Mouse (Mus musculus) embryonic stem cell, embryonic (primary cell): ENCODE results near the gene Fpr3.

Experiments used
- CTCF ChIA-PET, 4 experiments: fragments of 300-600 bp in 2 of 4; fragments of 350-600 bp in 2 of 4; sonication (Branson Sonifier 250); formaldehyde crosslinking; loops; one replicate each; lab custom pipeline; 2022; ENCODE audit warnings: inconsistent platforms in 2 of 4; lab: Charles Lee
- POLR2A ChIA-PET, 4 experiments: fragments of 300-600 bp in 2 of 4; fragments of 350-600 bp in 2 of 4; sonication (Branson Sonifier 250); formaldehyde crosslinking; loops; one replicate each; lab custom pipeline; 2022; ENCODE audit warnings: antibody characterized with exemption in 4 of 4, inconsistent platforms in 1 of 4; lab: Charles Lee

Fpr3 gene

DNA sequence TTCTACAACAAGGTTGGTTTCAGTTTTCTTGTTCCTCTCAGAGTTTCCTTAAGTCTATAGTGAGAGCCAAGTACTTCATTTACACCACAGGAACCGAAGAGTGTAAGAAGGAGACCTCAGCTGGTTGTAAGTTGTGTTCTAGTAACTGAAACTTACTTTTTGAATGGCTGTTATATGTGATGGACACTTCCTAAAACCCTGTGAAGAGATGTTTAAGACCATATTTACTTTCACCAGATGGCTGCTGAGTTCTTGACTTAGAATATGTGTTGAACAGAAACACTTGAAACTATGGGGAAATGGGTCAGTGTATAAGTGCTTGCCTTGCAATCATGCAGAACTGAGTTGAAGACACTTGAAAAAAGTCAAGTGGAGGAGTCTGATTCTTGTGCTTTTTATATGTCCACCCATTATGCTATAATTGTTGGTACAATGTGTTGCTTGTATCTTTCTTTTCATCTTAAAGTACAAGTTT lies at the start of gene Fpr3, which contains the start of gene Fpr2:
Fpr3 (plus strand) TSS at position 79 of the 475 bp plus-strand sequence.
Fpr2 (plus strand) TSS at position 51 of the 475 bp plus-strand sequence.
- CTCF ChIA-PET: no interaction called here

GRCm38 (mm10) chr17:17837919-17838701 lies 49.5 kb upstream of the Fpr3 start:
- POLR2A ChIA-PET: interaction anchor here (0.6 to 3.3 kb wide), 31 partner anchors 8 to 464 kb away, joined by 3 to 62 read pairs (median 5); partner anchors contain the start of genes Spaca6 (in 4 of the 4), Lnpep (in 3 of the 4) and Riok2 (in 1 of the 4)
- CTCF ChIA-PET: interaction anchor here (0.5 to 2.7 kb wide), 27 partner anchors 8 to 534 kb away, joined by 3 to 56 read pairs (median 4); partner anchors contain the start of gene Spaca6 (in 3 of the 4)

More for the DNA sequence above, at the start of gene Fpr3, which contains the start of gene Fpr2:
- POLR2A ChIA-PET: no interaction called here

DNA sequence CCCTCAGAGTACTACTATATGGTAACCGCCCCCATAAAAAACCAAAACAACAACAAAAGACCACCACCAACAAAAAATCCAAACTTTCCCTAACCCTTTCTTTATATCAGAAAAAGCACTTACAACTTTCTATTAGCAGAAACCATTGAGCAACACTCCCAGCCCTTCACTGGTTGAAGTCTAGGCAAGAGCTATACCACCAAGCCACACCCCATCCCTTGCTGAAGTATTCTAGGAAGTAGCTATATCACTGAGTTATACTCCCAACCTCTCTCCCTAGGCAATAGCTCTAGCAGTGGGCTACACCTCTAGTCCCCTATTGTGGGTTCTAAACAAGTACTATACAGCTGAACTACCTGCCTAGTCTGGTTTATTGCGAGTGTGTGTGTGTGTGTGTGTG lies 48.4 kb upstream of the Fpr3 start:
- POLR2A ChIA-PET: interaction anchor here in 3 of 4 experiments (0.9 to 3.3 kb wide), 9 partner anchors 9 to 236 kb away, joined by 3 to 62 read pairs (median 9); partner anchors contain the start of genes Spaca6 (in 3 of the 3) and Lnpep (in 1 of the 3)
- CTCF ChIA-PET: interaction anchor here in 2 of 4 experiments (0.5 to 2.7 kb wide), 2 partner anchors 13 to 73 kb away, joined by 4 to 13 read pairs; no protein-coding TSS in a partner anchor

DNA sequence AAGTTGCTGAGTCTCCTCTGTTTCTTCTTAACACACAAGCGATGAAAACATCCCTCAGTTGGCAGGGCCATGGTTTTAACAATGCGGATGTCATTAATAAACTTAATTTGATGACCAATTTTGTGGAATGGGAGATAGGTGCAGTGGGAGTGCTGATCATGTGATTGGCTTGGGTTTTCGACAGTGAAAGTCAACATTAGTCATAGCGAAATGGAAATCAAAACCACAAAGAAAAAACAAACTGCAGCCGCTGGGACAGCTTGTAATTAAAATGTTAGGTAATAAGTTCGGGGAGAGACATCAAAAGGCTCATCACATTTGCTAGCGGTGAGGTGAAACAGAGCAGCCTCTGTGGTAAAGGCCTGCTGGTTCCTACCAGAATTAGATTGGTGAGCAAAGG lies 46.9 kb upstream of the Fpr3 start:
- ChIA-PET POLR2A (no interaction called here), CTCF (no interaction called here)

GRCm38 (mm10) chr17:17843534-17844261 lies 44.0 kb upstream of the Fpr3 start:
- POLR2A ChIA-PET: interaction anchor here in 1 of 4 experiments (1.1 kb wide), 1 partner anchor 12 kb away, joined by 3 read pairs; no protein-coding TSS in a partner anchor
- CTCF ChIA-PET: no interaction called here

DNA sequence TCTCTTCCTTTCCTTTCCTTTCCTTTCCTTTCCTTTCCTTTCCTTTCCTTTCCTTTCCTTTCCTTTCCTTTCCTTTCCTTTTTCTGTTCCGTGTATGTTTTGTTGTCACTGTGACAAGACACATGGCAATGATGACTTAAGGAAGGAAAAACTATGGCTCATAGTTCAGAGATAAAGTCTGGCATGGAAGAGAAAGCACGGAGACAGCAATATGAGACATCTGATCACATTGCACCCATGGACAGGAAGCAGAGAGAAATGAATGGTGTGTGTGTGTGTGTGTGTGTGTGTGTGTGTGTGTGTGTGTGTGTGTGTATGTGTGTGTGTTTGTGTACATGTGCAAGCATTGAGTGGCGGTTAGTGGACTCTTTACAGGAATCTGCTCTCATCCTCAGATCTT lies 43.0 kb upstream of the Fpr3 start:
- POLR2A ChIA-PET: interaction anchor here in 2 of 4 experiments (0.5 to 2.5 kb wide), 2 partner anchors 7 to 16 kb away, joined by 3 to 11 read pairs; no protein-coding TSS in a partner anchor
- CTCF ChIA-PET: interaction anchor here in 2 of 4 experiments (1.3 to 1.4 kb wide), 2 partner anchors 12 to 415 kb away, joined by 3 to 4 read pairs; no protein-coding TSS in a partner anchor

DNA sequence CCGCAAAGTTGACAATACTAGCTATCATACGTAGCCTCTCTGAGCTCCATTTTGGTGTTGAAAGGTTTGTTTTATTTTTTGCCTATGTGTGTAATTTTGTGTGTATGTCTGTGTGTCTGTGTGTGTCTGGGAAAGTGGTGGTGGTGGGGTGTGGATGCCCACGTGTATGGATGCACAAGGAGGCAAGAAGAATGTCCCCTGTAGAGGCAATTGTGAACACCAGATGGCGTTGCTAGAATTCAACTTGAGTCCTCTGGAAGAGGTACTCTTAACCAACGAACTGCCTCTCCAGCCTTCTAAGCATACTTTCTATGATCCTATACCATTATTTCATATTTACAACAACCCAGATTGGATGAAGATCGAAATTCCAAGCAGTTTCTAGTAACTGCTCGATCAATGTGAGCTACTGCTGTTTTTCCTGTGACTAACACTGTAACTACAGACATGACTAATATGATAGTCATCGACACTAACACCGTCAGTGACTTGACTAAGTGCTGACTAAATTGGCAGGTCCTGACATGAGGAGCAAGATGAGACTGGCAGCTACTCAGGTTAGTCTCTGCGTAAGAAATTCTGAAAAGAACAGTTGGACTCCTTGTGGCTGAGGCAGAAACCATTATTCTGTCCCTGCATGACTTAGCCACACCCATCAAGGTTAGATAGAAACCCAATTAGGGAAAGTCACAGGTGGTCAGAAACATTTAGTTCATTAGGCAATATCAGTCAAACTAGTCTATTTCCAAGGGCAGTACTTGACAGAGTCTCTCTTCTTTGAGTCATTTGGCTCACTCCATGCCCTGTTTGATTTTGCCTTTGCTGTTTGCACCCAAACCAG lies 42.2 kb upstream of the Fpr3 start:
- POLR2A ChIA-PET: interaction anchor here in 2 of 4 experiments (0.5 to 2.5 kb wide), 2 partner anchors 8 to 17 kb away, joined by 3 to 11 read pairs; no protein-coding TSS in a partner anchor
- CTCF ChIA-PET: interaction anchor here in 2 of 4 experiments (0.7 to 1.4 kb wide), 4 partner anchors 11 to 416 kb away, joined by 3 to 4 read pairs (median 3); no protein-coding TSS in a partner anchor

DNA sequence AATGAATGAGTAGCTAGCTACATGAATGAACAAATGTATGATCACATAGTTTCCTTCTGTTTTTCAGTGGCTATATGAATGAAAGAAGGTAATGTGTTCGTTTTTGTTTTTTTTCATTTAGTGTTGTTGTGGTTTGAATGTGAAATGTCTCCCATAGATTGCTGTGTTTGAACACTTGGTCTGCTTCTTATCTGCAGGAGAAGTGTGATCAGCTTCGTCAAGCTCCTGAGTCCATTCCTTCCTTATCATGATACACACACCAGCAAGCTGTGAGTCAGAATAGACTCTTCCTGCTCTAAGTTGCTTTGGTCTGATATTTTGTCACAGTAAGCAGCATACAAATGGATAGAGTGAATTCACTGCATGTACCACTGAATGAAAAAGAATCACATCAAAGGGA lies 38.7 kb upstream of the Fpr3 start:
- CTCF ChIA-PET: interaction anchor here in 1 of 4 experiments (1.6 kb wide), 1 partner anchor 11 kb away, joined by 6 read pairs; no protein-coding TSS in a partner anchor

GRCm38 (mm10) chr17:17849906-17850712 lies 37.5 kb upstream of the Fpr3 start:
- ChIA-PET CTCF (no interaction called here), POLR2A (interaction anchor here in 1 of 4 experiments (0.5 kb wide), 1 partner anchor 24 kb away, joined by 4 read pairs; no protein-coding TSS in a partner anchor)

More for the DNA sequence above, 38.7 kb upstream of the Fpr3 start:
- POLR2A ChIA-PET: interaction anchor here (0.7 to 2.2 kb wide), 6 partner anchors 9 to 87 kb away, joined by 3 to 8 read pairs (median 4); no protein-coding TSS in a partner anchor

GRCm38 (mm10) chr17:17855064-17855838 lies 32.4 kb upstream of the Fpr3 start, which contains the start of gene Has1:
Gene Has1 (minus strand): TSS chr17:17855205.
- CTCF ChIA-PET: no interaction called here
- POLR2A ChIA-PET: interaction anchor here in 1 of 4 experiments (0.8 kb wide), 1 partner anchor 13 kb away, joined by 5 read pairs; no protein-coding TSS in a partner anchor

DNA sequence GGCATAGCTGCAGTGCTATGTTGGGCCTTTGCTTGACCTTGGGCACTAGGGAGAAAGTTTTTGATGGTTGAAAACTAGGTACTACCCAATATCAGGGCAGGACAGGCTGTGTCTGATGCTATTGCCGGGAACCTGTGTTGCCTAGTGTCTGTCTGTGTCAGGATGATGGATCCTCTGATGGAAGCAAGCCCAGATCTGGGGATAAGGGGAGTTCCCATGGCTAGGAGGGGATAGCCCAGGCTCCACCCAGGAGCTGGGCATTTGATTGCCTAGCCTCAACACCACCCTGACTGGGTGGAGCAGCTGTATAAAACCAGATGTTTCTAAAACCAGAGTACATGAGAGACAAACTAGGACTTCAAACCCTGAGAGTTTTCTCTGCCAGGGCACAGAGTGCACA lies 31.0 kb upstream of the Fpr3 start:
- ChIA-PET CTCF (interaction anchor here in 1 of 4 experiments (1.0 kb wide), 2 partner anchors 11 to 19 kb away, joined by 3 read pairs; no protein-coding TSS in a partner anchor), POLR2A (interaction anchor here in 1 of 4 experiments (0.5 to 0.8 kb wide), 2 partner anchors 28 to 30 kb away, joined by 3 to 4 read pairs; partner anchors contain the start of gene Spaca6)

DNA sequence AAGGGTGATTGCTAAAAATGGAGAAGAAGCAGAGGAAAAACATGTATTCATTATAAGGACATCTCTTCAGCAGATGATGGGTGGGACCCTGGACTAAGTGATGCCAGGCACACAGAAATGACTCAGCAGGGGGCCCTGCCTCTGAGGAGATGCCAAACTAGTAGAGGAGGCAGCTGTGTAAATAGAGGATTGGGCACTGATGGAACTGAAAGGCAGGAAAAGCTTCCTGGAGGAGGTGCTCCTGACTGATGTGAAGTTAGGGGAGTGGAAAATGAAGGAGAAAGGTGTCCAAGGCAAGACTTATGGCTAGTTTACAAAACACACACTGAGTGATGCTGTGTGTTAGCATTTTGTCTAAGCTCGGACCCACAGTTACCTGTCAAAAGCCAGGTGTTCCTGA lies 30.2 kb upstream of the Fpr3 start:
- ChIA-PET CTCF (no interaction called here), POLR2A (no interaction called here)

- CTCF ChIA-PET: interaction anchor here in 2 of 4 experiments (0.6 to 0.7 kb wide), 3 partner anchors 14 to 93 kb away, joined by 3 read pairs; no protein-coding TSS in a partner anchor
These were observed 27.5 kb upstream of the Fpr3 start for GRCm38 (mm10) chr17:17860110-17860509.

DNA sequence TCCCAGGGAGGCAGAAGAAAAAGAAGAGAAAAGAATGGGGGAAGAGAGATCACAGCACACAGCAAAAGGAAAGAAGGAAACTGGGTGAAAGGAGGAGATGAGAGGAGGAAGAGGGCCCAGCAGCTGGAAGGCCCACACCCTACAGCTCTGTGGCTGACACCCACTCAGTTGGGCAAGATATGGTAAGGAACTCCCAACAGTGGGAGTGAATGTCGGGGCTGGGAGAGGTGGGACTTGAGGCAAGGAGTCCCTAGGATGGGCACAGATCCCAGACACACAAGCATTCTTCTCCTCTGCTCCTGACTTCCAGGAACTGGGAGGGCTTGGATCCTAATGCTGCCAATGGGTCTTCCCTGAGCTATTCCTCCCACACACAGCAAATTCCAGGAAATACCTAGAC lies 25.3 kb upstream of the Fpr3 start:
- POLR2A ChIA-PET: interaction anchor here in 2 of 4 experiments (1.0 to 1.6 kb wide), 2 partner anchors 24 to 25 kb away, joined by 3 to 5 read pairs; no protein-coding TSS in a partner anchor
- CTCF ChIA-PET: no interaction called here

More at GRCm38 (mm10) chr17:17860110-17860509, 27.5 kb upstream of the Fpr3 start:
- POLR2A ChIA-PET: interaction anchor here in 1 of 4 experiments (0.6 kb wide), 1 partner anchor 33 kb away, joined by 3 read pairs; no protein-coding TSS in a partner anchor

DNA sequence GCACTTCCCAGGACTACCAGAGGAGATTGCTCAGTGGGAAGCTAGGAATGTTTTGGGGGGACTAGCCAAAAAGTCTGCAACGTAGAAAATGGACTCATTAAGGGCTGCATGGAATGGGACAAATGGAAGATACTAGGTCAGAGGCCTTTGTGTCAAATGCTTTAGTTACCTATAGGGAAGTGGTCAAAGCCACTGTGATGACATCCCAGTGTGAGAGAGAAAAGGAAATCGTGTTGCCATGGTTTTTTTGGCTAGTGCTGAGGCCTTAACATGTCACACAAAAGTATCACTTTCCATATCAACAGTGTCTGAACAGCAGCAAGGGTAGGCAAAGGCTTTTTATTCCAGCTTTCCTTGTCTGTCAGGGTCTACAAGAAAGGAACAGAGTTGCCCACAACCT lies 22.5 kb upstream of the Fpr3 start:
- CTCF ChIA-PET: no interaction called here
- POLR2A ChIA-PET: no interaction called here
